Mouse (Mus musculus) liver, embryonic 16.5 days (tissue): ENCODE measurements around the gene Chrm4. TPM values are rescaled to one million over a fixed set of nuclear protein-coding genes. Genes with fewer than 3 reads are reported as not detected.
A peak's percentile ranks its signal among the peaks of the same experiment; 100 is the strongest.

ENCODE experiments used
- ATAC-seq: fragments of 200-750 bp; cut with Nextera tagmentation; 2 replicates; pipeline ENCODE4 v1.8.0; 2017; ENCODE audit warnings: low read depth, mild to moderate bottlenecking, moderate number of reproducible peaks, moderate library complexity
- H3K27ac ChIP-seq: fragments of 300-500 bp; sonication (generic); 2 replicates; pipeline ENCODE4 v1.5.1; 2014; ENCODE audit warnings: mild to moderate bottlenecking, low read length
- H3K27me3 ChIP-seq: fragments of 300-500 bp; sonication (generic); 2 replicates; pipeline ENCODE4 v1.6.1; 2014; ENCODE audit warnings: low read depth, low read length, mixed read lengths; ENCODE audit not compliant: control insufficient read depth, insufficient read depth
- H3K36me3 ChIP-seq: fragments of 300-500 bp; sonication (generic); 2 replicates; pipeline ENCODE4 v1.6.1; 2014; ENCODE audit warnings: mild to moderate bottlenecking; ENCODE audit not compliant: control insufficient read depth, insufficient read depth
- H3K4me1 ChIP-seq: fragments of 300-500 bp; sonication (generic); 2 replicates; pipeline ENCODE4 v1.6.1; 2014; ENCODE audit warnings: low read depth, low read length, mixed read lengths; ENCODE audit not compliant: control insufficient read depth
- H3K4me2 ChIP-seq: fragments of 300-500 bp; sonication (generic); 2 replicates; pipeline ENCODE4 v1.6.1; 2014; ENCODE audit warnings: low read depth, low read length, mixed read lengths
- H3K4me3 ChIP-seq: fragments of 300-500 bp; sonication (generic); 2 replicates; pipeline ENCODE4 v1.5.1; 2014; ENCODE audit warnings: low read depth, mild to moderate bottlenecking, low read length
- H3K9ac ChIP-seq: fragments of 300-500 bp; sonication (generic); 2 replicates; pipeline ENCODE4 v1.6.1; 2014; ENCODE audit warnings: low read depth, low read length
- H3K9me3 ChIP-seq: fragments of 300-500 bp; sonication (generic); replicated peaks from 2 replicates; pipeline ENCODE4 v1.6.1; 2016; ENCODE audit warnings: low read length; ENCODE audit not compliant: control insufficient read depth
- WGBS: fragments of 180-500 bp; shearing (Covaris S2); extraction: QIAGEN DNeasy Blood & Tissue Kit; methylation state at CpG from one replicate; pipeline ENCODE4 v1.1.7; 2014; ENCODE audit not compliant: insufficient replicate concordance; 5-methylcytosine and 5-hydroxymethylcytosine counted together
- polyA plus RNA-seq: library from polyadenylated mRNA; unstranded; fragments of >200 nt; fragmentation: Nextera tagmentation; extraction: Ambion mirVana; gene quantifications from 2 replicates; pipeline ENCODE4 v1.2.1, GENCODE M21; 2015

The Chrm4 gene
- polyA plus RNA-seq, 1 experiment from 2014 or later: 0.06 TPM

DNA sequence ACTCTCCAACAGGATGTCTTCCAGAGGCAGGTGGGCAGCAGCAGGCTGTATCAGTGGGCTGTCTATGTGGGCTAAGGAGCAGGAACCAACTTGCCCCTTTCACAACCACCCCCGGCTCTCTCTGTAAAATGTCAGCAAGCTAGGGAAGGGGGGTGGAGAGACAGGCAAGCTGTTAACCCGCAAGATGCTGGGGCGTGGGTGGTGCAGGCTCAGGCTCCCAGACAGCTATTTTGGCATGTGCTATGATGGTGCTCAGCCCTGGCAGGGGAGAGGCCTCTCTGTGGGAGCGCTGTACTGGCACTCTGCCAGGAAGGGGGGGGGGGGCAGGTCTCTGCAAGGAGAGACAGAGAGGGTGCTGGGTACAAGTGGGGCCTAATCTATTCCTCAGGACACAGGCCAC lies 30.0 kb downstream of the Chrm4 start:
- Histone ChIP-seq H3K36me3 (no peaks in the 10 kb centered on the region), H3K4me1 (peaks cover 74% of the 10 kb centered on the region), H3K9me3 (no peaks in the 10 kb centered on the region), H3K27me3 (no peaks in the 10 kb centered on the region), H3K9ac (no peak overlapping the region; the same call in 1 of the 2 replicates), H3K4me2 (peak overlapping the region; percentile 26), H3K4me3 (no peak overlapping the region), H3K27ac (no peak overlapping the region)
- 0% methylated on average over 4 of the region's 4 CpGs for WGBS
- ATAC-seq: peak; percentile 47

DNA sequence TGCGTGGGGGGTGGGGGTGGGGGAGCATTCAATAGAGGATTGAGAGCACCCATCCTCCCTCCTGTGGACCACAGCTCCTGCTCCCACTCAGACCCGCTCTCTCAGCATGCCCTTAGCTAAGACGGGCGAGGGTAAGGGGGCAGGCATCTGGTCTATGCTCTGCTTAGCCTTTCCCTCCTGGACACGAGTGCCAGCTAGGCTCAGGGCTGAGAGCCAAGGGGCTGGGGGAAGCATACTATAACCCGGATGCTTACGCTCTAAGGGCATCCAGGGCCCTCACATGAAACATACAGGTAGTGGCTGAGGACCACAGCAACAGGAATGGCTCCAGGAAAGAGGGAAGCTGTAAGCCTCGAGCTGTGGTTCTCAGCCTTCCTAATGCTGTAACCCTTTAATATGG lies 31.0 kb downstream of the Chrm4 start:
- H3K36me3 ChIP-seq: no peaks in the 10 kb centered on the region
- no peaks in the 10 kb centered on the region for H3K9me3 ChIP-seq
- no peak overlapping the region for H3K27ac ChIP-seq
- H3K9ac ChIP-seq: no peak overlapping the region
- WGBS: 74% methylated on average over 8 of the region's 8 CpGs
- H3K4me3 ChIP-seq: no peak overlapping the region
- ATAC-seq: no peak
- no peak overlapping the region for H3K4me2 ChIP-seq
- H3K4me1 ChIP-seq: peaks cover 81% of the 10 kb centered on the region
- no peaks in the 10 kb centered on the region for H3K27me3 ChIP-seq

DNA sequence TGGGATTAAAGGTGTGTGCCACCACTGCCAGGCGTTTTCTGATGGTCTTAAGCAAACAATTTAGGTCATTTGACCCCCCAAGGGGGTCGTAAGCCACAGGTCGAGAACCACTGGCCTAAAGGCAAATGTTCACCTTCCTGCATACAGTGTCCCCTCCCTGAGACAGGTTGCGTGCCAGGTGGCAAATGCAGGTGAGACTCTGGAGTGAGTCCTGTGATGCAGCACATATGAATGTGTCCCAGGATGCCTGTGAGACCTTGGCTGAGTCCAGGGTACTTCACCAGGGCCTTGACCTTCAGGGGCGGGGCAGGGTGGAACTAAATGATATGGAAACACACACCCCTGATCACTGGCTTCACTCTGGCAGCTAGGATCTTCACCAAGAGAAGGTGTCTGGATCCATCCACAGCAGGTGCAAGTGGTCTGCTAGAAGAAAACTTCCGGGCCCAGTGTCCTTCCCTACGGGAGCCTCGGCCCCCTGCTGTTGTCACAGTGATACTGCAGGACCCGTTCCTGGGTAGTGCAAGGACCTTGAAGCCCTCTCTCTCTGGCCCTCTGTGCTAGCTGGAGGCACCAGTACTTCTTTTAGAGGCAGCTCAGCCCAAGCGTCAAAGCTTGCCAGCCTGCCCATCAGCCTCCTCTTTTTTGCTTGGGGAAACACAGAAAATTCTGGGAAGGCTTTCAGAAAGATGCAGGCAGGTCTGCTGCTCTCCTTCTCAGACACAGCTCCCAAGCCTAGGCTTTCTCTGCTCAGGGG lies 31.8 kb downstream of the Chrm4 start:
- peaks cover 77% of the 10 kb centered on the region for H3K4me1 ChIP-seq
- WGBS: 38% methylated on average over 10 of the region's 10 CpGs
- no peak overlapping the region for H3K4me3 ChIP-seq
- H3K9ac ChIP-seq: 0 out of 2 replicates have a peak overlapping the region, but pooled peaks have one; percentile 2
- no peaks in the 10 kb centered on the region for H3K27me3 ChIP-seq
- H3K36me3 ChIP-seq: no peaks in the 10 kb centered on the region
- no peaks in the 10 kb centered on the region for H3K9me3 ChIP-seq
- ATAC-seq: no peak
- 0 out of 2 replicates have a peak overlapping the region, but pooled peaks have one; percentile 4 for H3K4me2 ChIP-seq
- no peak overlapping the region for H3K27ac ChIP-seq

DNA sequence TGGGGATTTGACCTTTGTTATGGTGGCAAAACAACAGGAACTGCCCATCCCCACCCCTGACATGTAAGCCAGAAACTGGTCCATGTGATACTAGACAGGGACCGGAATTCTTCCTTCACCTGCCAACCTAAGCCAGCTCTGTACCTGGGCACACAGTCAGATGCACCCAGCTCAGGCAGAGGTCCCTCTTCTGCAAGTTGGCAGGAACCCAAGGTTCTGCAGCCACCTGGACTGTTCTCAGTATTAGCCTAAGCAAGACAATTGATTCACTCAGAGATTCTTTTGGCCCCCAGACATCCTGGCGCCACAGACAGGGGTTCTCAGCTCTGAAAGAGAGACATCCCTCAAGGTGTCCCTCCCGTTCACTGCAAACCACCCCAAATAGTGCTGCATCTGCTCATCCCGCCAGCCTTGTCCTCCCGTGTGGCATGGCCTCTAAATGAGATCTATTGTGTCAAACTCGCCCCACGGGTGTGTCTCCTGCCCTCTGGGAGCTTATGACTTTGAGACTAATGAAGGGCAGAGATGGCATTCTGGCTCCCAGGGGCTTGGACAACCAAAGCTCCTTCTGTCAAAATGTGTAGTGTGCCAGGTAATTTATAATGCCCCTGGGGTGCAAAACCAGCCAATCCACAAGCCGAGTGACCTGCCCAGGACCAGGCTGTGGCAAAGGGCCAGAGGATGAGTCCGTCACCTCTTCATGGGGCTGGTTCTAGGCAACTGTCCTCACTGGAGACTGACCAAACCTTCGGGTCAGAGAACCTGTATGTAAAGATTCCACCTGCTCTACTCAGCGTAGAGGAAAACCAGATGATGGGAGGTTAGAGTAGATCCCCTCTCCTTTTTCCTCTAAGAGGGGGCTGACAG lies 32.7 kb downstream of the Chrm4 start:
- H3K9me3 ChIP-seq: no peaks in the 10 kb centered on the region
- H3K27ac ChIP-seq: no peak overlapping the region
- no peak overlapping the region for H3K4me2 ChIP-seq
- 69% methylated on average over 11 of the region's 11 CpGs for WGBS
- no peak overlapping the region for H3K4me3 ChIP-seq
- ATAC-seq: no peak
- H3K4me1 ChIP-seq: peaks cover 71% of the 10 kb centered on the region
- no peaks in the 10 kb centered on the region for H3K36me3 ChIP-seq
- H3K27me3 ChIP-seq: 0 out of 2 replicates have a peak, but pooled peaks cover 1% of the 10 kb centered on the region
- 0 out of 2 replicates have a peak overlapping the region, but pooled peaks have one; percentile 2 for H3K9ac ChIP-seq

- Histone ChIP-seq H3K27me3 (peaks cover 7% of the 10 kb centered on the region; the same call in 1 of the 2 replicates), H3K36me3 (no peaks in the 10 kb centered on the region), H3K9me3 (no peaks in the 10 kb centered on the region), H3K9ac (no peak overlapping the region), H3K4me3 (no peak overlapping the region), H3K4me1 (peaks cover 64% of the 10 kb centered on the region), H3K27ac (no peak overlapping the region), H3K4me2 (no peak overlapping the region)
- ATAC-seq: no peak
- 86% methylated on average over 5 of the region's 5 CpGs for WGBS
These were observed 33.4 kb downstream of the Chrm4 start for GRCm38 (mm10) chr2:91960459-91960858.

DNA sequence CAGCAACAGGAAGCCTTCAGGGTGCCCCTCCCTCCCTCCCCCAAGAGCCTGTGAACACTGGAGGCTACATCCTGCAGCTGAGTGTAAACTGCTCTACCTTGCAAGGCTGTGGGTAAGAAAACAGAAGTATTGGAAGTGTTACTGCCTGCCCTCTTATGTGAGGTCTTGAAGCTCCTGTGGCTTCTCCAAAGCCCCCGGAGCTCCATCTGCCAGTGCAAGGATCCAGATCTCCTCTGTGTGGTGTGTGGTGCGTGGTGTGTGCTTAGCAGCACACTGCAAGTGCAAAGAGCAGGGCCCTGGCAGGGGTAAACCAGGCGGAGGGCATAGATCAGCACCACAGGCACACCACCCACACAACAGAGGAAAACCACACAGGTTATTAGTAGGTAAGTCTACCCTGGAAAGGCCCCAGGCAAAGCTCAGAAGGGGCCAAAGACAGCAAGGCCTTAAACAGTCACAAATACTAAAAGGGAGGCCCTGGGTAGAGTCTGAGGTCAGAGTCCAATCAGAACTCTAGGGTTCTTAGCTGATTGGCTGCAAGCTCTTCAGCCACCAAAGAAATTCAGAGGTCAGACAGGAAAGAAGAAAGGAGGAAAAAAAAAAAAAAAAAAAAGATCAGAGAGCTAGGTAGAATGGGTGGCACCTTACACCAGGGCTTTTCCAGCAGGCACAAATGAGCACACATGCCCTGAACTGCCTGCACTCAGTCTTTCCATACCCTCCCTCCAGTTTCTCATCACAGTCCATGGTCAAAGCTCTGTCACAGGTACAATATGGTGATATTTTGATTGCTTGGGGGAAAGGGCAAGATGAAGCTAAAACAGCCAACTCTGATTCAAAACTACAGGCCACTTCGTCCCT lies 35.1 kb downstream of the Chrm4 start:
- peaks cover 12% of the 10 kb centered on the region; the same call in 1 of the 2 replicates for H3K27me3 ChIP-seq
- peak; percentile 2; the same call in 1 of the 2 replicates for ATAC-seq
- H3K9ac ChIP-seq: peak overlapping the region; percentile 87
- WGBS: 24% methylated on average over 4 of the region's 4 CpGs
- H3K4me1 ChIP-seq: peaks cover 50% of the 10 kb centered on the region
- no peaks in the 10 kb centered on the region for H3K36me3 ChIP-seq
- H3K9me3 ChIP-seq: no peaks in the 10 kb centered on the region
- H3K27ac ChIP-seq: peak overlapping the region; percentile 68
- H3K4me3 ChIP-seq: peak overlapping the region; percentile 86
- H3K4me2 ChIP-seq: peak overlapping the region; percentile 96

GRCm38 (mm10) chr2:91962864-91963401 lies 35.9 kb downstream of the Chrm4 start:
- 0% methylated on average over 39 of the region's 39 CpGs for WGBS
- peak overlapping the region; percentile 86 for H3K4me3 ChIP-seq
- ATAC-seq: peak; percentile 9

DNA sequence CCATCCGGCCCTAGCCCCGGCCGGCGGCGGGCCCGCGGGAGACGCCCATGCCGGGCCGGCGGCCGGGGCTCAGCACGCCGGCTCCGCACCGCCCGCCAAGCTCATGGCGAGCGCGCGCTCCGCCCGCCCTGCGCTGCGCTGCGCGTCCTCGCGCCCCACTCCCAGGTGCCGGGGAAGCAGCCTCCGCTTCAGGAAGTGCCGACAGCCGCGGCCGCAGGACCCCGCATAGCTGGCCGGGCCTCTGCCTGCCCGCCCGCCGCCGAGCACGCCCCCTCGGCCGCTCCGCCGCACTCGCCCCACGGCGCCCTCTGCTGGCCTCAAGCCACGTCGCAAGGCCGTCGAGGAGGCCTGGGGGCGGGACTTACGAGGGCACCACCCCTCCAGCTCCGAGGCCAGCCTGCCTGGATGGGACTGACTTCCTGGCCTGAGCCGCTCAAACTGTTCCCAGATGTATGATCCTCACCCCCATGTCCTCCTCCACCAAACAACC lies 36.4 kb downstream of the Chrm4 start:
- no peaks in the 10 kb centered on the region for H3K9me3 ChIP-seq
- peaks cover 40% of the 10 kb centered on the region for H3K4me1 ChIP-seq
- WGBS: under 1% methylated on average over 57 of the region's 57 CpGs
- no peaks in the 10 kb centered on the region for H3K36me3 ChIP-seq
- peak overlapping the region; percentile 68 for H3K27ac ChIP-seq
- H3K4me3 ChIP-seq: peak overlapping the region; percentile 86
- H3K4me2 ChIP-seq: peak overlapping the region; percentile 96
- peaks cover 12% of the 10 kb centered on the region; the same call in 1 of the 2 replicates for H3K27me3 ChIP-seq
- H3K9ac ChIP-seq: peak overlapping the region; percentile 87
- ATAC-seq: peak; percentile 92

More at GRCm38 (mm10) chr2:91962864-91963401, 35.9 kb downstream of the Chrm4 start:
- Histone ChIP-seq H3K9ac (peak overlapping the region; percentile 87), H3K27me3 (peaks cover 12% of the 10 kb centered on the region; the same call in 1 of the 2 replicates), H3K36me3 (no peaks in the 10 kb centered on the region), H3K4me1 (peaks cover 42% of the 10 kb centered on the region), H3K9me3 (no peaks in the 10 kb centered on the region), H3K27ac (peak overlapping the region; percentile 68), H3K4me2 (peak overlapping the region; percentile 96)
